Comparison of ENCODE assay signal across 8 mouse cellular contexts in genomic region chrX:9662391-9663111, GRCm38 (mm10). TPM values are rescaled to one million over a fixed set of nuclear protein-coding genes. Genes with fewer than 3 reads are reported as not detected.
DNase-seq lines count a peak whose midpoint lies in the region; ATAC-seq and TF ChIP-seq lines count a peak whose summit lies in the region.

Gene Dynlt3 (minus strand): TSS chrX:9663003.

- no peak within 1 kb of the TSS for H3K27ac ChIP-seq in bone marrow macrophage, adult 2 months (ENCODE audit: insufficient read depth, low read depth, low read length)
- peak within 1 kb of the TSS; percentile 49 for H3K27ac ChIP-seq in embryonic fibroblast, embryonic 13.5 days (ENCODE audit: insufficient read depth, low read length)
- peak within 1 kb of the TSS; percentile 86 for H3K27ac ChIP-seq in heart, embryonic 10.5 days
- H3K27ac ChIP-seq in kidney, embryonic 15.5 days: peak within 1 kb of the TSS; percentile 86
- H3K27ac ChIP-seq in liver, embryonic 11.5 days (ENCODE audit: low read depth, low read length): no peak within 1 kb of the TSS
- H3K27ac ChIP-seq in stomach, embryonic 14.5 days (ENCODE audit: low read length): peak within 1 kb of the TSS; percentile 83

- peak within 1 kb of the TSS; percentile 55 for H3K4me2 ChIP-seq in kidney, embryonic 15.5 days
- peak within 1 kb of the TSS; percentile 66 for H3K4me2 ChIP-seq in liver, embryonic 11.5 days
- H3K4me2 ChIP-seq in stomach, embryonic 14.5 days (replicated peaks; ENCODE audit: low read depth, low read length): peak within 1 kb of the TSS; percentile 56

- peak; percentile 82 to 84 for DNase-seq in B cell, adult 2 months
- DNase-seq in heart, embryonic 10.5 days (ENCODE audit: low spot score): peak; percentile 92
- DNase-seq in liver, embryonic 11.5 days (ENCODE audit: low spot score): peak; percentile 69
- DNase-seq in naive thymus-derived CD4-positive, alpha-beta T cell, adult 2 months (ENCODE audit: low read depth): peak; percentile 72

- no peaks in the 10 kb centered on the region for H3K36me3 ChIP-seq in heart, embryonic 10.5 days
- no peaks in the 10 kb centered on the region for H3K36me3 ChIP-seq in kidney, embryonic 15.5 days
- no peaks in the 10 kb centered on the region for H3K36me3 ChIP-seq in liver, embryonic 11.5 days (ENCODE audit: control insufficient read depth, insufficient read depth, low read length)
- H3K36me3 ChIP-seq in stomach, embryonic 14.5 days (ENCODE audit: control insufficient read depth, insufficient read depth, low read length): no peaks in the 10 kb centered on the region

- TF ChIP-seq POLR2A in bone marrow macrophage, adult 2 months (IDR thresholded peaks at IDR 0.05; ENCODE audit: borderline replicate concordance, low read depth, low read length): no peak
- peak; percentile 65 for TF ChIP-seq POLR2A in embryonic fibroblast, embryonic 13.5 days (IDR thresholded peaks at IDR 0.05; ENCODE audit: low read depth, low read length)

- H3K9me3 ChIP-seq in heart, embryonic 10.5 days: no peaks in the 10 kb centered on the region
- H3K9me3 ChIP-seq in kidney, embryonic 15.5 days (replicated peaks): no peaks in the 10 kb centered on the region
- no peaks in the 10 kb centered on the region for H3K9me3 ChIP-seq in liver, embryonic 11.5 days (ENCODE audit: control insufficient read depth, low read length)
- no peaks in the 10 kb centered on the region for H3K9me3 ChIP-seq in stomach, embryonic 14.5 days (ENCODE audit: control insufficient read depth, low read depth, low read length)

- no peak for TF ChIP-seq CTCF in bone marrow macrophage, adult 2 months (IDR thresholded peaks at IDR 0.05; ENCODE audit: low read depth, low read length)
- no peak for TF ChIP-seq CTCF in embryonic fibroblast, embryonic 13.5 days (IDR thresholded peaks at IDR 0.05; ENCODE audit: borderline replicate concordance, insufficient read depth, low read length)

- peak within 1 kb of the TSS; percentile 84 for H3K4me3 ChIP-seq in bone marrow macrophage, adult 2 months (ENCODE audit: insufficient read depth, low read length)
- H3K4me3 ChIP-seq in embryonic fibroblast, embryonic 13.5 days (ENCODE audit: insufficient read depth, low read length): peak within 1 kb of the TSS; percentile 53
- peak within 1 kb of the TSS; percentile 62 for H3K4me3 ChIP-seq in heart, embryonic 10.5 days
- H3K4me3 ChIP-seq in kidney, embryonic 15.5 days (replicated peaks): peak within 1 kb of the TSS; percentile 50
- H3K4me3 ChIP-seq in liver, embryonic 11.5 days (ENCODE audit: low read depth, low read length): peak within 1 kb of the TSS; percentile 53
- peak within 1 kb of the TSS; percentile 42 for H3K4me3 ChIP-seq in stomach, embryonic 14.5 days (ENCODE audit: low read depth, low read length)

- ATAC-seq in kidney, embryonic 15.5 days (replicated peaks; ENCODE audit: low FRiP score): peak; percentile 100
- ATAC-seq in liver, embryonic 11.5 days (replicated peaks; ENCODE audit: low FRiP score): peak; percentile 99
- peak; percentile 98 for ATAC-seq in stomach, embryonic 14.5 days (ENCODE audit: insufficient number of reproducible peaks, insufficient read depth, low FRiP score, low read depth)

- WGBS in heart, embryonic 10.5 days: 10% methylated on average over 30 of the region's 30 CpGs
- 9% methylated on average over 30 of the region's 30 CpGs for WGBS in kidney, embryonic 15.5 days
- WGBS in liver, embryonic 11.5 days: 11% methylated on average over 28 of the region's 30 CpGs
- WGBS in stomach, embryonic 14.5 days: 17% methylated on average over 30 of the region's 30 CpGs

- H3K9ac ChIP-seq in kidney, embryonic 15.5 days: peak within 1 kb of the TSS; percentile 51
- peak within 1 kb of the TSS; percentile 51 for H3K9ac ChIP-seq in liver, embryonic 11.5 days (ENCODE audit: low read depth, low read length)
- H3K9ac ChIP-seq in stomach, embryonic 14.5 days (replicated peaks; ENCODE audit: low read depth, low read length): peak within 1 kb of the TSS; percentile 36; the same call in 1 of the 2 replicates

- H3K27me3 ChIP-seq in heart, embryonic 10.5 days (ENCODE audit: insufficient read depth, poor library complexity, severe bottlenecking): no peaks in the 10 kb centered on the region
- H3K27me3 ChIP-seq in kidney, embryonic 15.5 days: no peaks in the 10 kb centered on the region
- no peaks in the 10 kb centered on the region for H3K27me3 ChIP-seq in liver, embryonic 11.5 days (replicated peaks; ENCODE audit: control insufficient read depth, insufficient read depth, low read length)
- no peaks in the 10 kb centered on the region for H3K27me3 ChIP-seq in stomach, embryonic 14.5 days (ENCODE audit: control insufficient read depth, insufficient read depth, low read length)

- H3K4me1 ChIP-seq in bone marrow macrophage, adult 2 months (ENCODE audit: control insufficient read depth, insufficient read depth, low read length): no peaks in the 10 kb centered on the region
- no peaks in the 10 kb centered on the region for H3K4me1 ChIP-seq in embryonic fibroblast, embryonic 13.5 days (ENCODE audit: control insufficient read depth, insufficient read depth, low read length)
- no peaks in the 10 kb centered on the region for H3K4me1 ChIP-seq in heart, embryonic 10.5 days
- no peaks in the 10 kb centered on the region for H3K4me1 ChIP-seq in kidney, embryonic 15.5 days
- H3K4me1 ChIP-seq in liver, embryonic 11.5 days (replicated peaks; ENCODE audit: control insufficient read depth, insufficient read depth, low read length): no peaks in the 10 kb centered on the region
- no peaks in the 10 kb centered on the region for H3K4me1 ChIP-seq in stomach, embryonic 14.5 days (ENCODE audit: control insufficient read depth, insufficient read depth, low read length)

RNA-seq across cellular contexts. Expression of gene Dynlt3, which starts in this region (rescaled TPM):
- 102 and 105 TPM in 2 replicates for polyA plus RNA-seq in bone marrow macrophage, adult 2 months (2012; ENCODE audit: insufficient read depth, insufficient read length, missing spikeins)
- polyA plus RNA-seq in embryonic fibroblast, embryonic 13.5 days (2011; ENCODE audit: insufficient read length, low read depth, missing spikeins): 133 and 177 TPM in 2 replicates
- 41.0 and 53.5 TPM in 2 replicates for polyA plus RNA-seq in heart, embryonic 10.5 days (2016; fragmentation: Nextera tagmentation; extraction: Ambion mirVana)
- polyA plus RNA-seq in kidney, embryonic 15.5 days (2015; fragmentation: Nextera tagmentation; extraction: Ambion mirVana): 55.4 and 57.1 TPM in 2 replicates
- polyA plus RNA-seq in liver, embryonic 11.5 days (2014; fragmentation: Nextera tagmentation; extraction: Ambion mirVana): 40.3 and 42.6 TPM in 2 replicates
- polyA plus RNA-seq in stomach, embryonic 14.5 days (2014; fragmentation: Nextera tagmentation; extraction: Ambion mirVana): 67.8 and 71.9 TPM in 2 replicates

Comparison
In these comparisons a context has a peak if more than half of its experiments do, and no peak if none do; other contexts are left out.
1. H3K27ac ChIP-seq: peak in embryonic fibroblast, embryonic 13.5 days (single experiment), heart, embryonic 10.5 days (single experiment), kidney, embryonic 15.5 days (single experiment) and stomach, embryonic 14.5 days (single experiment); none in bone marrow macrophage, adult 2 months (single experiment) and liver, embryonic 11.5 days (single experiment).
2. Peak in every context shown above with its lines, with median percentiles within 50 percentile points of each other: DNase-seq, H3K4me3 ChIP-seq, ATAC-seq, H3K4me2 ChIP-seq and H3K9ac ChIP-seq.